Mouse (Mus musculus): Measurements from ENCODE around the gene Ppp1r18. TPM values are rescaled to one million over a fixed set of nuclear protein-coding genes. Genes with fewer than 3 reads are reported as not detected.

Ppp1r18 gene
- polyA plus RNA-seq, 1 experiment: 11.1 TPM

GRCm38 (mm10) chr17:35874721-35875120, 9.3 kb downstream of the Ppp1r18 start:
- Histone ChIP-seq H3K4me1 (ENCODE audit: control insufficient read depth, insufficient read depth, low read length) (no peaks in the 10 kb centered on the region), H3K27ac (ENCODE audit: insufficient read depth, low read length) (no peak overlapping the region), H3K4me3 (ENCODE audit: insufficient read depth, low read length) (no peak overlapping the region)
- TF ChIP-seq POLR2A (IDR thresholded peaks at IDR 0.05; ENCODE audit: extremely low read depth, insufficient read depth, low read length): no peak
- no peak for TF ChIP-seq CTCF (IDR thresholded peaks at IDR 0.05; ENCODE audit: extremely low read depth, insufficient read depth, low read length)

- Histone ChIP-seq H3K4me3 (ENCODE audit: insufficient read depth, low read length) (peak within 1 kb of the TSS; percentile 53), H3K4me1 (ENCODE audit: control insufficient read depth, insufficient read depth, low read length) (peaks cover 3% of the 10 kb centered on the region), H3K27ac (ENCODE audit: insufficient read depth, low read length) (no peak within 1 kb of the TSS)
- peak; percentile 60; the same call in 1 of the 2 replicates for TF ChIP-seq POLR2A (IDR thresholded peaks at IDR 0.05; ENCODE audit: extremely low read depth, insufficient read depth, low read length)
- TF ChIP-seq CTCF (IDR thresholded peaks at IDR 0.05; ENCODE audit: extremely low read depth, insufficient read depth, low read length): peak; percentile 76
Observed at GRCm38 (mm10) chr17:35879245-35880057, 14.1 kb downstream of the Ppp1r18 start, which contains the start of gene Dhx16. Gene Dhx16, plus strand, starts transcription at chr17:35879819.

- H3K27ac ChIP-seq (ENCODE audit: insufficient read depth, low read length): no peak overlapping the region
- TF ChIP-seq POLR2A (IDR thresholded peaks at IDR 0.05; ENCODE audit: extremely low read depth, insufficient read depth, low read length): no peak
- no peak for TF ChIP-seq CTCF (IDR thresholded peaks at IDR 0.05; ENCODE audit: extremely low read depth, insufficient read depth, low read length)
- peaks cover 3% of the 10 kb centered on the region for H3K4me1 ChIP-seq (ENCODE audit: control insufficient read depth, insufficient read depth, low read length)
- H3K4me3 ChIP-seq (ENCODE audit: insufficient read depth, low read length): no peak overlapping the region
Observed at GRCm38 (mm10) chr17:35882924-35883323, 17.5 kb downstream of the Ppp1r18 start.

GRCm38 (mm10) chr17:35883777-35884176, 18.4 kb downstream of the Ppp1r18 start:
- Histone ChIP-seq H3K4me1 (ENCODE audit: control insufficient read depth, insufficient read depth, low read length) (peaks cover 3% of the 10 kb centered on the region), H3K4me3 (ENCODE audit: insufficient read depth, low read length) (no peak overlapping the region), H3K27ac (ENCODE audit: insufficient read depth, low read length) (no peak overlapping the region)
- no peak for TF ChIP-seq CTCF (IDR thresholded peaks at IDR 0.05; ENCODE audit: extremely low read depth, insufficient read depth, low read length)
- no peak for TF ChIP-seq POLR2A (IDR thresholded peaks at IDR 0.05; ENCODE audit: extremely low read depth, insufficient read depth, low read length)

- Histone ChIP-seq H3K27ac (ENCODE audit: insufficient read depth, low read length) (no peak overlapping the region), H3K4me3 (ENCODE audit: insufficient read depth, low read length) (no peak overlapping the region), H3K4me1 (ENCODE audit: control insufficient read depth, insufficient read depth, low read length) (no peaks in the 10 kb centered on the region)
- TF ChIP-seq POLR2A (IDR thresholded peaks at IDR 0.05; ENCODE audit: extremely low read depth, insufficient read depth, low read length): no peak
- no peak for TF ChIP-seq CTCF (IDR thresholded peaks at IDR 0.05; ENCODE audit: extremely low read depth, insufficient read depth, low read length)
Observed at GRCm38 (mm10) chr17:35887725-35888124, 22.3 kb downstream of the Ppp1r18 start.

GRCm38 (mm10) chr17:35896781-35897643, 31.6 kb downstream of the Ppp1r18 start, which contains the start of gene 2310061I04Rik:
Gene 2310061I04Rik, minus strand, starts transcription at chr17:35897431.
- H3K4me3 ChIP-seq (ENCODE audit: insufficient read depth, low read length): peak within 1 kb of the TSS; percentile 78
- peak within 1 kb of the TSS; percentile 96 for H3K27ac ChIP-seq (ENCODE audit: insufficient read depth, low read length)
- peaks cover 2% of the 10 kb centered on the region; the same call in 1 of the 2 replicates for H3K4me1 ChIP-seq (ENCODE audit: control insufficient read depth, insufficient read depth, low read length)
- peak; percentile 68 for TF ChIP-seq POLR2A (IDR thresholded peaks at IDR 0.05; ENCODE audit: extremely low read depth, insufficient read depth, low read length)
- TF ChIP-seq CTCF (IDR thresholded peaks at IDR 0.05; ENCODE audit: extremely low read depth, insufficient read depth, low read length): no peak

- TF ChIP-seq CTCF (IDR thresholded peaks at IDR 0.05; ENCODE audit: extremely low read depth, insufficient read depth, low read length) (no peak), POLR2A (IDR thresholded peaks at IDR 0.05; ENCODE audit: extremely low read depth, insufficient read depth, low read length) (no peak)
- H3K27ac ChIP-seq (ENCODE audit: insufficient read depth, low read length): peak overlapping the region; percentile 66
- peaks cover 2% of the 10 kb centered on the region; the same call in 1 of the 2 replicates for H3K4me1 ChIP-seq (ENCODE audit: control insufficient read depth, insufficient read depth, low read length)
Observed at GRCm38 (mm10) chr17:35897644-35898573, 32.5 kb downstream of the Ppp1r18 start.

GRCm38 (mm10) chr17:35900636-35901035, 35.2 kb downstream of the Ppp1r18 start:
- H3K27ac ChIP-seq (ENCODE audit: insufficient read depth, low read length): no peak overlapping the region
- no peak overlapping the region for H3K4me3 ChIP-seq (ENCODE audit: insufficient read depth, low read length)
- TF ChIP-seq POLR2A (IDR thresholded peaks at IDR 0.05; ENCODE audit: extremely low read depth, insufficient read depth, low read length): no peak
- no peak for TF ChIP-seq CTCF (IDR thresholded peaks at IDR 0.05; ENCODE audit: extremely low read depth, insufficient read depth, low read length)
- H3K4me1 ChIP-seq (ENCODE audit: control insufficient read depth, insufficient read depth, low read length): peaks cover 2% of the 10 kb centered on the region; the same call in 1 of the 2 replicates

More at GRCm38 (mm10) chr17:35897644-35898573, 32.5 kb downstream of the Ppp1r18 start:
- peak overlapping the region; percentile 78 for H3K4me3 ChIP-seq (ENCODE audit: insufficient read depth, low read length)

Measured in cortical plate, adult 2 months (tissue).